Mouse (Mus musculus) bone marrow macrophage, adult 2 months (primary cell): ENCODE measurements around the gene Gabbr2.

Experiments
- CTCF ChIP-seq: IDR thresholded peaks from 2 replicates; pipeline ENCODE4 v1.5.1; 2012; ENCODE audit warnings: low read depth, mild to moderate bottlenecking, low read length, moderate library complexity
- POLR2A ChIP-seq: IDR thresholded peaks from 2 replicates; pipeline ENCODE4 v1.6.1; 2012; ENCODE audit warnings: mild to moderate bottlenecking, low read depth, low read length, borderline replicate concordance

- TF ChIP-seq CTCF, result peak; percentile 37; the same call in 1 of the 2 replicates
- TF ChIP-seq POLR2A, result no peak
These were observed 1.8 kb downstream of the Gabbr2 start for GRCm38 (mm10) chr4:46989842-46990241.
